Mouse (Mus musculus) mesoderm, embryonic 11.5 days (tissue): ENCODE measurements around the gene Pamr1.

Experiments used
- DNase-seq: peaks from one replicate; pipeline ENCODE4 v3.0.0-alpha.2; 2012; ENCODE audit warnings: low read depth, low spot score

Gene Pamr1

DNA sequence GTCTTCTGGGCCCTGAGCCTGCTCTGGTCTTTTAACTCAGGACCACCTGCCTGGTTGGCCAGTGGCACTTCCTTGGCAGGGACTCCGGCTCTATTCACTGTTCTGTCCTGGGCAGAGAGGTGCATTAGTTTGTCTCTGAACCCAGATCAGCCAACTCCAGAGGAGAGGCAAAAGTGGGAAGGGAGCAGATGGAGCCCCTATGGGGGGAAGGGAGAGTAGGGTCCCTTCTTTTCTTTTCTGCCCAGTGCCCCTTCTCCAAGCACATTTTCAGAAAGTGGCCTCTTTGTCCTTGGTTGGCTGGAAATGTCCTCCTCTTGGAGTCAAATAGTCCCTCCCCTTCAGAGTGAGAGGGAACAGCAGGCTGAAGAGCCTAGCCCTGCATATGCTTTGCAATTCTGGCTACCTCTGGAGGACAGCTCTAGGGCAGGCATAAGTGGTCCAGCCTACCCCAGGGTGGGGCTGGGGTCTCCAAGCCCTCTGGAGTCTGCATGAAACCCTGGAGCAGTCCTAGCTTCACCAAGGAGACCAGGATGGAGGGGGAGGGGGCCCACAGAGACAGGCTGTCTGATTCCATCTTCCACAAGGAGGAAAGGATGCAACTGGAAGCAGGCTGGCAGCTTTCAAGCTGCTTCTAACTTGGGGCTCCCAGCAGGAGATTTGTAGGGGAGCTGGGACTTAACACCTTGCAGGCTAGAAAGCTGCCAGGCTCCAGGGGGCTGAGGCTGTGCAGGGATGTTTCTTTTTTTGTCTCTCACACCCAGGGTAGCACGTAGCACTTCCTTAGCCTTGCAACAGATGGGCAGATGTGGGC, 49.3 kb downstream of the Pamr1 start:
- no peak for DNase-seq

DNA sequence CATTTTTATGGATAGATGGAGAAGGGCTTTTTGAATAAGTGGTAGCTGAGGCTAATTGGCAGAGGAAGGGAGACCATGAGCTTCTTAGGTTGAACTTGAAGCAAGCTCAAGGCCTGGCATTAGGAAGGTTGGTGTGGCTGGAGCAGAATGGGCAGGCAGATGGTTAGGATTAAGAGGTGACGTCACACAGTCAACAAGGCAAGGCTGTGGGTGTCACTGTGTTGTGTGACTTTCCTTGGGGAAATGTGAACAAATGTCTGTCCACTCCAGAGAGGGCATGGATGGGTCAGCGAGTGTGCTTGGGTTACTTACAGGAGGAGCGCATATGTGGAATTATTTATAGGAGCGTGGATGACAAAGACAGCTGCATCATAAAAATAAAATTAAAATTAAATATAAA, 50.7 kb downstream of the Pamr1 start:
- DNase-seq, result no peak

DNA sequence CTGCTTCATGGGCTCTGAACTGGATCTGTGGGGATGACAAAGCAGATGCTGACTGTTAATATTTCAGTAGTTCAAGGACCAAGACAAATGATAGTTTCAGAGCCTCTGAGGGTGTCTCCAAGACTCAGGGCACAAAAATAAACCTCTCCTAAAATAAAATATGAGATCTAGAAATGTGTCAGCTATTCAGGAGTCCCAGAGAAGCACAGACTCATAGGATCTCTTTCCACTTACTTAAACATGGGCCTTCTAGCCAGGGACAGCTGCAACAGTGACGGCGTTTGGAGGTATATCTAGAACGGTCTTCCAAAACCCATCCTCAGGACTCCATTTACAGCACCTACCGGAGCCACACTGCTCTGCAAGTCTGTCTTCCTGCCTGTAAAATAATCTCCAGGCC, 60.7 kb downstream of the Pamr1 start:
- no peak for DNase-seq

DNA sequence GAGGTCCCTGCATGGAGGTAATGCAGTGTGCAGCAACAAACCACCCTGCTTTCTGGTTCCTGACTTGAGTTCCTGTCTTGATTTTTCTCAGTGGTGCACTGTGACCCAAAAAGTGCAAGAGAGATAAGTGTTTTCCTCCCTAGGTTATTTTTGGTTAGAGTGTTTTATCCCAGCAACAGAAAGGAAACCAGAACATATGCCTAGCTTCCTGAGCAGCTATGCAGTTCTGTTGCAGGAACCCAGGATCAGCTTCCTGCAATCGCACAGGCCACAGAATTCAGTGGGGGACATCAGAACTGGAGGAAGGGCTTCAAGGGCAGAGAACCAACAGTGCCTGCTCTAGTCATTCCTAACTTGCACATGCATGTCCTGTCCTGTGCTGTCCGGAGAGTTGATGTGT, 66.8 kb downstream of the Pamr1 start:
- DNase-seq, result no peak

DNA sequence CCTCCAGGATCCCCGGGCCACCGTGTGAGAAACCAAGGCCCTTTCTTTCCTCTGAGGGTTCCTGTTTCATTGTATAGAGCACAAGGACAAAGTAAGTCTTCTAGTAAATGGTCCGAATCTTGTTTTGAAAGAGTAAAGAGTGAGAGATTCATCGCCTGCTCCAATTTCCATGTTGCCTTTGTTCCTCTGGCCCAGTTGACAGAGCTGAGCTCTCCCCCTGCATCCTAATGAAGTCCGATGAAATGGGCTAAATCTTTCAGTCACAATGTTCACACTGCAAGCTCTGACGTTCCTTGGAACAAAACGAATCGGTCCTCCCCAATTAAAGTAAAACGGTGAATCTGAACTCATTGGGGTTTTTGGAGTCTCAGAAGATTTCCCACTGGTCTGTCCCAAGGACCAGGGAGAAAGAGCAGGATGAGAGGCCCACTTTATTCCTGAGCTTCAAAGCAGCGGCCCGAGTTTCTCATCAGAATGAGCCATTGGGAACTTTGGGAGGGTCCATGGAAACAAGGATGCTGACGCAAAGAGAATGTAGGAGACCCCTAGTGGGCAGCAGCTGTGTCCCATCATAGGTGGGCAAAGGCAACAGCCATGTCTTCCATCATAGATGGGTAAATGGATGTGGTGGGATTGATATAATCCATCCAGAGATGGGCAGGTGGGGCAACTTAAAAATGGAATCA, 71.1 kb downstream of the Pamr1 start:
- DNase-seq, result no peak

DNA sequence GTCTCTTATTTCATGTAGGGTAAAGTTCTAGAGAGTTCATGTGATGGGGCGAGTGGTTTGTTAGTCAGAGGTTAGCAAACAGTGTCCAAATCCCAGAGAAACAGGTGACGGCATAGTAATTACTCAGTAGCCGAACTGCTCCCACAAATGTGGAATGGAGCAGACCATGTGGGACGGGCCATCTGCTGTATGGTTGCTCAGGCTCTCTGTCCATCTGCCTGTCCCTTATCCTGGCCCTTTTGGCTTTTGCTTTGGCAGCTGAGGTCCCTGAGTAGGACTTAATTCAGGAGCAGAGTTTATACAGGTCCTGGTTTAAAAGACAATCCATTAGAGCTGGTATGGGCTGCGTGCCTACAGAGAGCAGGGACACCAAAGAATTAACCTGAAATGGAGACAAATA, 72.4 kb downstream of the Pamr1 start:
- DNase-seq, result no peak

DNA sequence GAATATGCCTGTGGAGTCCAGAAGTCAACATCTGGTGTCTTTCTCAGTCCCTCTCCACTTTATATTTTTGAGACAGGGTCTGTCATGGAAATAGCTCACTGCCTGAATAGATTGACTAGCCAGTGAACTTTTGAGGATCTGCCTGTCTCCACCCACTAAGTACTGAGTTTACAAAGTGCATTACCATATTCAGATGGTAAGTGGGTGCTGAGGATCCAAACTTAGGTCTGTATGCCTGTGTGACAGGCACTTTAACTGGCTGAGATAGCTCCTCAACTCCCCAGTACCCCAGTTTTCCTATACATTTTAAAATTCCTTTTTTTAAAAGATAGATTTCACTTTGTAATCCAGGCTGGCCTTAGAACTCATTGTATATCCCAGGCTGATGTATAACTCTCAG, 73.1 kb downstream of the Pamr1 start:
- no peak for DNase-seq

DNA sequence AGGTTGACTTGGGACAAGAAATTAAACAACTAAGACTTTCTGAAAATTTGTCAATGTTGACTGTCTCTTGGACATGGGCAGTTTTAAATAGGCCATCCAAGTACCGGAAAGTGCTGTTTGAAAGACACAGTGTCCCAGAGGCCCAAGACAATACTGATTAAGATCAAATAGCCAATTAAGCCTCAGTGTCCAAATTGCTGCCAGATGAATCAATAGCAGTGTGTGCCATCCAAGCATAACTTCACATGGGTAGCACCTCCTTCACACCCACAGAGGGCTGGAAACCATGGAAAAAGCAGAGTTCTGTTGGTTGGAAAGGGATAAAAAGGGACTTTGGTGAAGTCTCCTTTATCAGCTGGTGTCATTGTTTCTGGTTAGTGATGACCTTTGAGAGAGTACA, 74.7 kb downstream of the Pamr1 start:
- DNase-seq, result no peak

DNA sequence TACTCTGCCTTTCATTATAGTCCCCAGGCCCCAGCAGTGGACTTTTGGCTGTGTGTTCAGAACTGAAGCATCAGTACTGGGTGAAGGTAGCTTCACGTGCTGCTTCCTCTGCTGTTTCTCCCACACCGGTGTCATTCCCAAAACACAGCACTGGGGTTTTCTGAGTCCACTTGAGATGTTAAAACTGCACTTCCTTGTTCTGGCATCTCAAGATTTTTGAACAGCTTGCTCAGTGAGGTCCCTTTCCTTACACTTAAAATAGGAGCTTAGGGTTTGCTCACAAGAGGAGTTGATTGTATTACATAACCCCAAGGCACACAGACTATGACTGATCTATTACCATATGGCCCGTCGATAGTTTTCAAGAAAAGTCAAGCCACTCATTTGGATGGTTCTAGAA, 82.5 kb downstream of the Pamr1 start:
- DNase-seq, result no peak

DNA sequence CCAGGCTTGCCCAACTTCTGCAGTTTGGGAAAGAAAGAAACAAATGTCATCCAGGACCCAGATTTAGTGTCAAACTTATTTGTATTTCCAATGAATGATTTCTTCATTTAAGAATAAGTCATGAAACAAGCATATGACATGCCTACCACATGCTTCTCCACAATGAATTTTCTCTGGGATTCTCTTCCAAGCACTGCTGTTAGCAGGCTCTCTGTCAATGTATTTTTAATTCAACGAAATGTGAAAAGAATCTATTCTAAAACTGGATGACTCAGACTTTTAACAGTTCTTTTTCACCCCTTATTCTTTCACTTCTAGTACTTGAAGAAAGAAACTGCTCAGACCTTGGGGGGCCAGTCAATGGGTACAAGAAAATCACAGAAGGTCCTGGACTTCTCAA, 84.2 kb downstream of the Pamr1 start:
- no peak for DNase-seq

DNA sequence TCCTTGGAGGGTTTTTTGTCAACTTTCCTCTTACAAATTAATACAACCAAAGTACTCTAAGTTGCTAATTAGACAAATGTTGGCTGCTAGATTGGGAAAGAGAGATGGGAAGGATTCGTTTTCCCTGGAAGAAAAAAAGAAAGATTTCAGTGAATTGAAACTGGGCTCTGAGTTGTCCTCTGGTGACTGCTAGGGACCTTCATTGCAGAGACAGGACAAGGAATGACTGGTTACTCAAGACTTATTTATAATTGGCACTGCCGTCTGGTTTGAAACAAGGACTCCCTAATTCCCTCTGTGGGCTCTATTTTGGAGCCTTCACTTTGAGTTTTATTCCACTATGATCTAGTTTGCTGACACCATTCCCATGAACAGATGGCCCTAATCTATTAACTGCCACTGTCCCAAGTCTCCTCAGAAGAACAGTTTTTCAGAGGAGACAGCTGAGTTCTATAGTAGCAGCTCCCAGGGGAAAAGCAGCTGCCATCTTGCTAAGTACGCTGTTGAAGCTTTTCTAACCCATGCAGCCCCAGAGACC, 85.8 kb downstream of the Pamr1 start:
- DNase-seq, result no peak

DNA sequence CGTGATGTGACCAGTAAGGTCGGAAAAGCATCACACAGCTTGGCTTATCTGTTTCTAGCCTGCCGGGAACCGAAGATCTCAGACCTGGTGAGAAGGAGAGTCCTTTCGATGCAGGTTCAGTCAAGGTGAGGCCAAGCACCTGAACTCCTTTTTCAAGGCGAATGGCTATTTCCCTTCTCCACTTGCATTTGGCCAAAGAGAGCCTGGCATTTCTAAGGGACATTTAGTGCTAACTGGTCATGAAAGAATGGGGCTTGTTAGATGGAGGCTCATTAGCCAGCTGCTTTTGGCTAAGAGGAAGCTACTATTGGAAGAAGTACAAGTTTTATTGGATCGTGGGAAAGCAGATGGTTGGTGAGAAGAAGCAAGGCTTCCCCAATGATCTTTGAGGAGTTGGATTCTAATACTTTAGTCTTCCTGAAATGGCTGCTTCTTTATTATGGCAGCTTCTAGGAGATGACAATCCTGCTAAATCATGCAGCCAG, 86.3 kb downstream of the Pamr1 start:
- no peak for DNase-seq

DNA sequence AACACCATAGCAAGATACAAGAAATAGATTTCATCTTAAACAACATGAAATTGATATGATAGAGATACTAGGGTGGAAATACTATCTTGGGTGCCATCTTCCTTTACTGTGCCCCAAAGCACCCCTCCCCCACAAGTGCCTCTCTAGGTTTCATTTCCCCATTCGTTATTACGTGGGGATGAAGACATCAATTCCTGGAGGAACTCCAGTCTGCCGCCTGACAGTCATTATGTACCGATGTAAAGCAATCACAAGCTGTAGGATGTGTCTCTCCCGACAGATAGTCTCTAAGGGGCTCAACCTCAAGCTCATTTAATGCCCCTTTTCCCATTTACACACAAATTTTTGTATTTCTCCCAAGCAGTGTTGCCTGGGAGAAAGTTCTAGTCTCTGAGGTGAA, 88.3 kb downstream of the Pamr1 start:
- DNase-seq, result no peak

DNA sequence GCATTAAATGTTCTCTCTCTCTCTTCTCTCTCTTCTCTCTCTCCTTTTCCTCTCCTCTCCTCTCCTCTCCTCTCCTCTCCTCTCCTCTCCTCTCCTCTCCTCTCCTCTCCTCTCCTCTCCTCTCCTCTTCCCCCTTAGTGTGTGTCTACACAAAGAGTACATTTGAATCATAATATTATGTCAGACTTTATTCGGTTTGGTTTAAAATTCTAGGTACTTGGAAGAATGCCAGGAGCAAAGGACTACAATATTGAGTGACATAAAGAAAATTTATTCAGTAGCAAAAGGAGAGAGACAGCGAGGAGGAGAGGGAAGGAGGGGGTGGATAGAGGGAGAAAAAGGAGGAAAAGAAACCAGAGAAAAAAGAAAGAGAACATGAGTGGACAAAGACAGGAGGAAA, 88.9 kb downstream of the Pamr1 start:
- DNase-seq, result no peak

DNA sequence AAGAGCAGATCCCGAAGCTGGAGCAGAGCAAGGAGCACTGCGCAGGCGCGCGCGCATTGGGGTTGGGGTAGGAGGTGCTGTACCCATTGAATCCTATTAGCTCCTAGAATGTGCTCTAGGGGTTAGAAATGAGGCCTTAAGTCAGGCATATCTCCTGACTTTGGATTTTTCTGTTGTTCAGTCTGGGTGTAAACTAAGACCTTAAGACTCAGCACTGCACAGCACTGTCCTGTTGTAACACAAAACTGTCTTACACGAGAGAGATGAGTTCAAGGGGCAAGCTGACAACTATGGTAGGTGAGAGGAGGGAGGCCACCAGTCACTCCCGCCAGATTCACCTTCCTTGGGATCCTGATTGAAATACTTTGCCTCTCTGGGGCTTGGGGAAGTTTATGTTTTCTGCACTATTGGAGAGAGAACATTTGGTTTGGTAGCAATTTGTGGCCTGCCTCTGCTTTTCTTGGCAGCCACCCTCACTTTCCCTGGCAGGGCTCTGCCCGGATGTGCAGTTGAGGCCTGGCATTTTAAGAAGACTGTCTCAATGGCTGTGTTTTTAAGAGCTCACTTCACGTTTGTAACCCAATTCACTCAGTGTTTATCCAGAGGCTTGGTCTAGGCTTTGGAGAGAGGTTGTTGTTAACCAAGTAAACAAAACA, 99.2 kb downstream of the Pamr1 start:
- DNase-seq, result no peak

DNA sequence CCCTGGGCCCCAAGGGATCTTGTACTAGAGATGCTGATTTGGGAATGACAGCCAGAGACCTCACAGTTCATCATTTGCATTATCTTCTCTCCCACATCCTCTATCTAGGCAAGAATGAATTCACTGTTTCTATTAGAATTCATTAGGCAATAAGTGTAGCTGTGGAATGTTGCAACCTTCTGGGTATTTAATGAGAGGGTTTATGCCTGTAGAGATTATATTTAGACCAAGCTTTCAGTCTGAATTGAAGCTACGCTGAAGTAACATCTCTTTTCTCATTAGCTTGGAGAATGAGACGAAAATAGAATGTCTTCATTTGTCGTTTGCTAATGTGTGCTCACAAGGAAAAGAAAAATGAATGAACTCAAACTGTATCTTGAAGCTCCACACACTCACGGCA, 100.5 kb downstream of the Pamr1 start:
- no peak for DNase-seq

DNA sequence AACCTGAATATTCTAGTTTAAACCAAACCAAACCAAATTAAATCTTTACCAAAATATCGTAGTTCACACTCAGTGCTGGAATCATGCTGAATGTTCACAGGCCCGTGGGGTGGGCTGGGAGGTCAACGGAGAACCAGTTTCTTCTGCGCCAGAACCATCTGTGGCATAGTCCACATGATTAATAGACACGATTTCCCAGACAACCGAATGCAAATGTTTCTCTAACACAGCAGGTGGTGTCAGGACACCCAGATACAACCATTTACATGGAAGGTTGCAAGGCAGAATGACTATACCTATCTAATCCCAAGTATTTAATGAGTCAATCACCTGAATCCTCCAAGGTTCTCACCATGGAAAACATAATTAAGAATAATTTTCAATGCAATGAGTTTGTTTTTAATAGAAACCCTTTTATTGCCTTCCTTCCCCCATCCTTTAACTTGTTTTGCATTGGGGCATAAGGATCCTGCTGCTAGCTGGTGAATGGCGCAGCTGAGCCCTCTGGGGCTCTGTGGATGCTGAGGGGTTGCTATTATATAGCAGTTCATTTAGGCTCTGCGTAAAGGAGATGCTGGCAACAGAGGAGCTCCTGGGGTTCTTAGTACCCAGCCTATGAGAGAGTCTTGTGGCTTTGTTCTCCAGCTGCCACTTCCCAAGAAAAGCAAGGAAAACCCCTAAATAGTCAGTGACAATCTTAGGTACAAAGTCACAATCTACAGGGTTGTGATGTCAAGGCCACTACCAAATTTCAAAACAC, 106.3 kb downstream of the Pamr1 start:
- DNase-seq, result peak; percentile 63

DNA sequence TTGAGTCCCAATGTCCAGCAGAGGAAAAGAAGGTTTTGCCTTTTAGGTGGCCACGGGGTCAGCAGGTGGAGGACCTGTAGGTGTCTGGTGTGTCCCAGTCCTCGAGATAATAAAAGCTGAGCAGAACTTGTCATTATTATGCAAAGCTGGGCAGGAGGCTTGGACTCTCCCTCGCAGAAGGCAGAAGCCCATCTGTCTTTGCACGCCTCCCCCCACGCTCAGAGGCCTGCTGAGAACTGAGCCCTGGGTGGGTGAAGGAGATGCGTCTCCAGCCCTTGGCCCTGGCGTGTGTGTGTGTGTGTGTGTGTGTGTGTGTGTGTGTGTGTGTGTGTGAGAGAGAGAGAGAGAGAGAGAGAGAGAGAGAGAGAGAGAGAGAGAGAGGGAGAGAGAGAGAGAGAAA, 107.9 kb downstream of the Pamr1 start:
- DNase-seq, result peak; percentile 47

DNA sequence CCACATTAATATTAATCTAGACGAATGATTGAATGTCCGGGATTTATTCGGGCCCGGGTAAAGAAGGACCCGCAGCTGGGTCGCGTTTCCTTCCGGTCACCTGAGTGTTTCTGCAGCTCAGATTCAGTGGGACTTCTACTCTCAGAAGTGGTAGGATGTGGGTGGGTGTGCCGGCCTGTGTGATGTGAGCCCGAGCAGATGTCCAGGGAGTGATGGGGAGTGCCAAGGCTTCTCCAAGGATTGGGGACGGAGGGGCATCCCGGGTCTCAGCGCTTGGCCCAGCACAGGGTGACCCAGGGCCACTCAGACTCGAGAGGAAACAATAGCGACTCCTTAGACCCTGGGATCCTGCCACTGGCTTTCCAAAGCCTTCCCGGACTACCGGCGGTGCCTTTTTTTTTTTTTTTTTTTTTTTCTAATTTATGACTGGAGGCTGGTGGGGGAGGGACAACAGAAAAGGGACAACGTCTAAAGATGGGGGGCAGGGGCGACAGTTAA, 108.4 kb downstream of the Pamr1 start, which contains the start of gene Slc1a2:
Gene Slc1a2 (plus strand): TSS at position 497 of the 498 bp plus-strand sequence.
- peak; percentile 46 for DNase-seq

DNA sequence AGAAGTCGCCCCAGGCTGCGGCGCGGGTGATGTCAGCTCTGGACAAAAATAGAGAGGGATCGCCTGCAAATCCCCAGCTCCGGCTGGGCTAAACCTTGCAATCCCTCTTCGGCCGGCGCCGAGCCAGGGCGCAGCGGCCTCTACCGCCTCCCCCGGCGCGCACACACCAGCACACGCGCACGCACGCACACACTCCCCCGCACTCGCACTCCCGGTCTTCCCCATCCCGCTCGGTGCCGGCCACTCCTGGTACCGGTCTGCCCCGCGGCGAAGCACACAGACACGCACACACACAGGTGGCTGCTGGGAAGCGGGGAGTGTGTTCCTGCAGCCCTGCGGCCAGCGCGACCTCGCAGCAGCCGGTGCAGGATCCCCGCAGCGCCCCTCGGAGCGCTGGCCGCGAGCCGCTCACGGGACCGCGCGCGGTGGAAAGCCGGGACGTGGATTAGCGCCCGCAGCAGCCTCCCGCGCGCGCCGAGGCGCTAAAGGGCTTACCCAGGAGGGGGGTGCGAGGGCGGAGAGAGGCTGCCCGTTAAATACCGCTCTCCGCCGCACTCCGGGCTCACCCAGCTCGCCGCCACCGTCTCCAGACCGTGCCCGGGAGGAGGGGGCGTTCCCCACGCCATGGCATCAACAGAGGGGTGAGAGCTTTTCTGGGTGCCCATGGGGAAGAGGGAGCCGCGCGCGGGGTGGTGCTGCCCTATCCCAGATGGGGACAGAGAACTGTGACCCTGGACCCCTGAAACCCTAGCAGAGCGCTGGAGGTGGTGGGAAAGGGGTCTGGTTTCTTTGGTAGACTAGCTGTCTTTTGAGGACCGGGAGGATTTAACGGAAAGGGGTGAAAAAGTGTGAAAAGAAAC, 109.1 kb downstream of the Pamr1 start:
- peak; percentile 75 for DNase-seq

DNA sequence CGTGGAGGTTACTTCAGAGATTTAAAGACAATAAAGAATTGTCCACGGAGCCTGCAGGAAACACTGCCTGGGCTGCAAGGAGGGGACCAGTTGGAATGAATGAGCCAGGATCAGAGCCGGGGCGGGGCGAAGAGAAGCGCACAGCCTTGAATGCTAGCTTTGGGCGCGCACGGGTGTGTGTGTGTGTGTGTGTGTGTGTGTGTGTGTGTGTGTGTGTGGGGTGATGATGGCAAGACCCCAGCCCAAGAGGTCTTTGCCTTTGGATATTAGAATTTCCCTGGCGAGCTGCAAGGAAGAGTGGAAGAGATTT, 109.7 kb downstream of the Pamr1 start:
- no peak for DNase-seq
